Mouse (Mus musculus) heart, postnatal 0 days (tissue): ENCODE measurements around the gene Hist1h1a. TPM values are rescaled to one million over a fixed set of nuclear protein-coding genes. Genes with fewer than 3 reads are reported as not detected.

ENCODE experiments used
- ATAC-seq: fragments of 200-750 bp; cut with Nextera tagmentation; 2 replicates; pipeline ENCODE4 v1.8.0; 2017; ENCODE audit warnings: low read depth, moderate number of reproducible peaks, moderate library complexity; ENCODE audit not compliant: insufficient read depth
- DNase-seq: peaks from one replicate; pipeline ENCODE4 v3.0.0-alpha.2; 2016; ENCODE audit warnings: low spot score
- H3K27ac ChIP-seq: fragments of 300-500 bp; sonication (generic); 2 replicates; pipeline ENCODE4 v1.5.1; 2014; ENCODE audit warnings: low read depth, mild to moderate bottlenecking
- H3K27me3 ChIP-seq: fragments of 300-500 bp; sonication (generic); 2 replicates; pipeline ENCODE4 v1.6.1; 2014; ENCODE audit warnings: low read length, mixed read lengths; ENCODE audit not compliant: control insufficient read depth, insufficient read depth
- H3K36me3 ChIP-seq: fragments of 300-500 bp; sonication (generic); replicated peaks from 2 replicates; pipeline ENCODE4 v1.6.1; 2014; ENCODE audit warnings: low read length, mixed read lengths; ENCODE audit not compliant: control insufficient read depth, insufficient read depth
- H3K4me1 ChIP-seq: fragments of 300-500 bp; sonication (generic); 2 replicates; pipeline ENCODE4 v1.6.1; 2014; ENCODE audit warnings: antibody characterized with exemption; ENCODE audit not compliant: control insufficient read depth, insufficient read depth
- H3K4me2 ChIP-seq: fragments of 300-500 bp; sonication (generic); 2 replicates; pipeline ENCODE4 v1.6.1; 2014; ENCODE audit warnings: low read depth, mild to moderate bottlenecking, low read length, moderate library complexity
- H3K4me3 ChIP-seq: fragments of 300-500 bp; sonication (generic); 2 replicates; pipeline ENCODE4 v1.5.1; 2014; ENCODE audit warnings: low read depth, low read length
- H3K9ac ChIP-seq: fragments of 300-500 bp; sonication (generic); replicated peaks from 2 replicates; pipeline ENCODE4 v1.6.1; 2014; ENCODE audit warnings: low read depth, low read length, mixed read lengths
- H3K9me3 ChIP-seq: fragments of 300-500 bp; sonication (generic); replicated peaks from 2 replicates; pipeline ENCODE4 v1.6.1; 2016; ENCODE audit warnings: low read length; ENCODE audit not compliant: control insufficient read depth
- CTCF ChIP-seq: IDR thresholded peaks from 2 replicates; pipeline ENCODE4 v1.5.1; 2016; ENCODE audit warnings: antibody characterized with exemption, control low read depth, low read depth
- EP300 ChIP-seq: IDR thresholded peaks from 2 replicates; pipeline ENCODE4 v1.6.1; 2016; ENCODE audit warnings: antibody characterized with exemption, low read depth
- WGBS: fragments of 180-500 bp; shearing (Covaris S2); extraction: QIAGEN DNeasy Blood & Tissue Kit; methylation state at CpG from one replicate; pipeline ENCODE4 v1.1.7; 2014; 5-methylcytosine and 5-hydroxymethylcytosine counted together
- polyA plus RNA-seq: library from polyadenylated mRNA; unstranded; fragments of >200 nt; fragmentation: Nextera tagmentation; extraction: Ambion mirVana; gene quantifications from 2 replicates; pipeline ENCODE4 v1.2.1, GENCODE M21; 2015
- total RNA-seq: library from RNA; depleted of rRNA; stranded (reverse); fragments of >200 nt; gene quantifications from 2 replicates; pipeline ENCODE4 v1.2.3, GENCODE M21; 2014; ENCODE audit warnings: low replicate concordance

The Hist1h1a gene
- total and polyA plus RNA-seq, 2 experiments from 2014 or later = 0.81 to 272 TPM

DNA sequence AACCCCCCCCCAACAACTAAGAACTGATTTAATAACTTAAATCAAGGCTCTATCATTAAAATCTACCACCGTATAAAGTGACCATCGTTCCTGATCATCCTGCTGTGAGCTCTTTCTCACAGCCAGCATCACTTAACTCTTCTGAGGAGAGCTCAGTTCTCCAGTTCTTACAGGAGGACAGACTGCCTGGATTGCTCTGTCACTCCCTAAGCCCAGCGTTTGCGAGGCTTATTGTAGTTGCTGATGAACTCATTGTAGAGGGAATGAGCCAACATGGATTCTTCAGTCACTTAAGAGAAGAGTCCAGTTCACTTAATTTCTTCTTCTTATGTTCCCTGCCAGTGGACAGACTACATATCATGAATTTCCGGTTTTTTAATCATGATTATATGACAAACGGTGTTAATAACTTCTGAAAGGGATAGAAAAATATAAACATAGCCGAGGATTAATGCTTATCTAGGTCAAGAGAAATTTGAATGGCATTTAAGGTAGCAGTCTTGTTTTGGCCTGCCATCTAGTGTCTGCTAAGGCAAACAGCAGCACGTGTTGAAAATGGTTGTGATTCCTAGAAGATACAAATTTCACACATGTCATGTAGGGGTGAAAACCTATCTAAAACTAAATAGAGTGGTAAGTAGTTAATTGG lies 31.2 kb upstream of the Hist1h1a start:
- ATAC-seq (no peak; the same call in 1 of the 2 replicates), DNase-seq (peak; percentile 71)
- Histone ChIP-seq H3K27me3 (no peaks in the 10 kb centered on the region), H3K4me2 (no peak overlapping the region), H3K4me3 (no peak overlapping the region), H3K4me1 (0 out of 2 replicates have a peak, but pooled peaks cover 4% of the 10 kb centered on the region), H3K27ac (no peak overlapping the region), H3K9me3 (no peaks in the 10 kb centered on the region), H3K9ac (no peak overlapping the region), H3K36me3 (no peaks in the 10 kb centered on the region)
- no peak for TF ChIP-seq EP300
- TF ChIP-seq CTCF = peak; percentile 85
- 21% methylated on average over 8 of the region's 8 CpGs for WGBS

DNA sequence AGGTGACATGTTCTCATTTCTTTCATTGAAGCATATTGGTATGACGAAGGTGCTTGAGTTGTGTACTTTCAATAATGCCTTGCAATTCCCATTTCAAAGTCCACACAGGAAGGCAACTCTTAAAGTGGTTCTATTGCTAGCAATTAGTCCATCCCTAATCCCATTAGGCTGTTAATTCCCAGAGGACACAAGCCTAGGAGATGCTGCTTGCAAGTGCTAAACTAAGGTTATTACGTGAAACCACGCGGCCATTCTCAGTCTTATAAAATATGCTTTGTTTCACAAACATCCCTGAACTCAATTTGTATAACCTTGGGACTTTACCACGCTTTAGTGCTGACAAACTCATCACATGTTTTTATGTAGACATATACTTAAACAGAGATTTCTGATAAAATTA lies 26.4 kb upstream of the Hist1h1a start:
- WGBS = 88% methylated on average over 5 of the region's 5 CpGs
- H3K27ac ChIP-seq = no peak overlapping the region
- TF ChIP-seq EP300 (no peak), CTCF (no peak)

DNA sequence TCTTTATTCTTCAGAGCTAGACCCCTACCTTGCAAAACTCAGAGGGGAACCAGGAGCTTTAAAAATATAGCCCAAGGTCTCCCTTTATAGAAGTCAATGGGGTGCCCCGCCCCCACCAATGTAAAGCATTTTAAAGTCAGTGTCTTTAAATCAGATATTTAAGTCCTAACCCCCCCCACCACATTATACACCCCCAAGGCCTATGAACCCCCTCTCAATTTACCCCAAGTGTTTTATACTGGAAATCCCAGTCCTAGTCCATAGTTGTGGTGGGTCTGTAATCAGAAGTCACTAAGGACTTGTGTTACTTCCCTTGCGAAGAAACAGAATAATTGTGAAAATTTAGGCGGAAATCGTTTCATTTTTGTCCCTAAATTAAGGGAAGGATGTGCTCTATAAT lies 25.4 kb upstream of the Hist1h1a start:
- Histone ChIP-seq H3K27me3 (no peaks in the 10 kb centered on the region), H3K4me1 (peaks cover 8% of the 10 kb centered on the region; the same call in 1 of the 2 replicates), H3K4me3 (peak overlapping the region; percentile 72), H3K36me3 (no peaks in the 10 kb centered on the region), H3K9me3 (no peaks in the 10 kb centered on the region), H3K9ac (peak overlapping the region; percentile 96), H3K27ac (peak overlapping the region; percentile 97), H3K4me2 (peak overlapping the region; percentile 97)
- WGBS = 23% methylated on average over 4 of the region's 4 CpGs
- DNase-seq (no peak), ATAC-seq (no peak)
- TF ChIP-seq EP300 = no peak; the same call in 1 of the 2 replicates
- TF ChIP-seq CTCF = no peak

More for the DNA sequence above, 26.4 kb upstream of the Hist1h1a start:
- Histone ChIP-seq H3K27me3 (no peaks in the 10 kb centered on the region), H3K9ac (no peak overlapping the region), H3K36me3 (no peaks in the 10 kb centered on the region), H3K4me3 (no peak overlapping the region), H3K4me1 (peaks cover 8% of the 10 kb centered on the region; the same call in 1 of the 2 replicates), H3K4me2 (no peak overlapping the region), H3K9me3 (no peaks in the 10 kb centered on the region)
- DNase-seq = no peak
- no peak for ATAC-seq

DNA sequence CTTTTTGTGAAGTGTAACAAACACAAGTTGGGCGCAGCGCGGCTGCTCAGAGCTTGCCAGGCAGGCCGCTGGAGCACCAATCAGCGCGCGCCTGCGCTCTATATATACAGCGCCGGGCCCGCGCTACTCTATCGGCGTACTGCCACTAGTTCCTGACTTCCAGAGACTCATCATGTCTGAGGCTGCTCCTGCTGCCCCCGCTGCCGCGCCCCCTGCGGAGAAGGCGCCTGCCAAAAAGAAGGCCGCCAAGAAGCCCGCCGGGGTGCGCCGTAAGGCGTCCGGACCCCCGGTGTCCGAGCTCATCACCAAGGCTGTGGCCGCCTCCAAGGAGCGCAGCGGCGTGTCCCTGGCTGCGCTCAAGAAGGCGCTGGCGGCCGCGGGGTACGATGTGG lies 24.8 kb upstream of the Hist1h1a start, which contains the start of gene Hist1h1c:
TSS of gene Hist1h1c (plus strand) at position 132 of the 392 bp plus-strand sequence.
- no peaks in the 10 kb centered on the region for H3K9me3 ChIP-seq
- DNase-seq (peak; percentile 92), ATAC-seq (peak; percentile 86)
- H3K27ac ChIP-seq = peak within 1 kb of the TSS; percentile 97
- H3K36me3 ChIP-seq = no peaks in the 10 kb centered on the region
- WGBS = under 1% methylated on average over 32 of the region's 38 CpGs
- H3K4me1 ChIP-seq = peaks cover 8% of the 10 kb centered on the region; the same call in 1 of the 2 replicates
- H3K4me2 ChIP-seq = peak within 1 kb of the TSS; percentile 97
- peak within 1 kb of the TSS; percentile 96 for H3K9ac ChIP-seq
- peak; percentile 61 for TF ChIP-seq EP300
- TF ChIP-seq CTCF = no peak
- H3K4me3 ChIP-seq = peak within 1 kb of the TSS; percentile 72
- no peaks in the 10 kb centered on the region for H3K27me3 ChIP-seq

DNA sequence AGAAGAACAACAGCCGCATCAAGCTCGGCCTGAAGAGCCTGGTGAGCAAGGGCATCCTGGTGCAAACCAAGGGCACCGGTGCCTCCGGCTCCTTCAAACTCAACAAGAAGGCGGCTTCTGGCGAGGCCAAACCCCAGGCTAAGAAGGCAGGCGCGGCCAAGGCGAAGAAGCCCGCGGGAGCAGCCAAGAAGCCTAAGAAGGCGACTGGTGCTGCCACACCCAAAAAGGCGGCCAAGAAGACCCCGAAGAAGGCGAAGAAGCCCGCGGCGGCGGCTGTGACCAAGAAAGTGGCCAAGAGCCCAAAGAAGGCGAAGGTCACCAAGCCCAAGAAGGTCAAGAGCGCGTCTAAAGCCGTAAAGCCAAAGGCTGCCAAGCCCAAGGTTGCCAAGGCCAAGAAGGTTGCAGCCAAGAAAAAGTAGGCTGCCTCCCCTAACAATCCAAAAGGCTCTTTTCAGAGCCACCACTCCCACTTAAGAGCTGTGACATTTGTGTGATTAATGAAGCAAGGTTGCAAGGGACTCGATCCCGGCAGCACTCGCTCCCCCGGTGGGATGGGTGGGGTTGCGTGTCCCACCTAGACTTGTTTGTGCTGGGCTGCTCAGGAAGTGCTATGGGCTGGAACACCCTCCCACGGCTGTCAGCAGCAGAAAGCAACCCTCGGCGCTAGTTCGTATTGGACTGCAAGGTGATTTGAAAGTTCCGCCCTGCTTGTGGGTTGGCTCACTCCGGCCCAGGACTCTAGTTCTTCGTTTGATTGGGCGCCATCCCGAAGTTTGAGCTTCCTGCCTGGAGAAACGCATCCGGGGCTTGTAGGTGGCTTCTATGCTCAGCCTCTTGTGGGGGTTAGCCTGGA lies 24.2 kb upstream of the Hist1h1a start:
- H3K9me3 ChIP-seq = no peaks in the 10 kb centered on the region
- H3K4me3 ChIP-seq = peak overlapping the region; percentile 72
- peak overlapping the region; percentile 97 for H3K4me2 ChIP-seq
- H3K27me3 ChIP-seq = no peaks in the 10 kb centered on the region
- H3K9ac ChIP-seq = peak overlapping the region; percentile 96
- H3K27ac ChIP-seq = peak overlapping the region; percentile 97
- peak; percentile 83 for TF ChIP-seq EP300
- no peak for TF ChIP-seq CTCF
- no peaks in the 10 kb centered on the region for H3K36me3 ChIP-seq
- peaks cover 8% of the 10 kb centered on the region; the same call in 1 of the 2 replicates for H3K4me1 ChIP-seq
- WGBS = under 1% methylated on average over 39 of the region's 39 CpGs
- DNase-seq (peak; percentile 95), ATAC-seq (peak; percentile 87)
